Mouse (Mus musculus) lung, postnatal 14 days (tissue): ENCODE measurements around the gene Runx2.
A peak's percentile ranks its signal among the peaks of the same experiment; 100 is the strongest.

ENCODE experiments used
- DNase-seq: peaks from one replicate; pipeline ENCODE4 v3.0.0; 2021

Runx2 gene

DNA sequence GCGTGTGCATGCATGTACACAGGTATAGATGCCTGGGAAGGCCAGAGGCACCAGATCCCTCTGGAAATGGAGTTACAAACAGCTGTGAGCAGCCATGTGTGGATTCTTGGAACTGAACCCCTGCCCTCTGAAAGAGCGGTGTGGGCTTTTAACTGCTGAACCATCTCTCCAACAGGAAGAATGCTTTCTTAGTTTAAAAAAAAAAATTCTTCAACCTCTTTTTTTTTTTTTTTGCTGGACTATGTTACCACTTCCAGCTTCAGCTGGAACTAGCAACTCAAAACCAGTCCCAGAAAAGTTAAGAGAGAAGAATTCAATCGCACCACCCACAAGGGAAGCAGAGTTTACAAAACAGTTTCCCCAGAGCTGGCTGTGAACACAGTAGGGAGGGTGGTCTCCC lies 295.2 kb downstream of the Runx2 start:
- DNase-seq: no peak

DNA sequence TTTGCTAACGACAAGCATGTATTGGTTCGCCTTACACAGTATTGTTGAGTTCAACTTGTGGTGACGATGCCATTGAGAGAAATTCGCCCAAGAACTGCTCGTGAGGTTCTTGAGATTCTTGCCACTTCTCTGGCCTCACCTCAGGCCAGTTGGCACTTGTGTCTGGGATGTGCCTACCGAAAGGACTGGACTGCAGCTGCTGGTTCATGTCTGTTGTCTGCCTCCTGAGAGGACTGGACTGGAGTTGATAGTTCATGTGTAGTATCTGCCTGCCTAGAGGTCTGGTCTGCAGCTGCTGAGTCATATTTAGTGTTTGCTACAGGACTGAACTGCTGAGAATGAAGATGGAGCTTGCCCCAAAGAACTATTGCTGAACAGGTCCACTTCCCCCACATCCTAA lies 296.4 kb downstream of the Runx2 start:
- no peak for DNase-seq

DNA sequence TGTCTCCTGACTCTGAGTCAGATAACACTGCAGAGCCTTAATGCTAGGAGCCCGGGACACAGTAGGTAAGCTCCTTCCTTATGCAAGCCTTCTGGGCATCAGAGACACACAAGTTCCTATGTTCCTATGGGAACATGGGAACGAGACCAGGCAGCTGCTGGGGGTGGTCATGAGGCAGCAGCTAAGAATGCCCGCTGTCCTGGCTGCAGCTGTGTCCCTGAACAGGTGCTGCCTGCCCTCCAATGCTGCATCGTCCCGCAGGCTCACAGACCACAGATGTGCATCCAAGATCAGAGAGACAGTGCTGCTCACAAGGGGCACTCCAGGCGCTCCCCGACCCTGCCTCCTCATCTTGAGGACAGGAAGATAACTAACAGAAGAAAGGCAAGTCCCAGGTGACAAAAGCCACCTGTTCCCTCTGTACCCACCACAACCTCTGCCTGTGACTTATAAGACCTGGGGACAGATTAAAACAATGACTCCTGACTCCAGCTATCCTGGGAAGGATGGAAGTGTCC lies 306.3 kb downstream of the Runx2 start:
- DNase-seq: no peak

DNA sequence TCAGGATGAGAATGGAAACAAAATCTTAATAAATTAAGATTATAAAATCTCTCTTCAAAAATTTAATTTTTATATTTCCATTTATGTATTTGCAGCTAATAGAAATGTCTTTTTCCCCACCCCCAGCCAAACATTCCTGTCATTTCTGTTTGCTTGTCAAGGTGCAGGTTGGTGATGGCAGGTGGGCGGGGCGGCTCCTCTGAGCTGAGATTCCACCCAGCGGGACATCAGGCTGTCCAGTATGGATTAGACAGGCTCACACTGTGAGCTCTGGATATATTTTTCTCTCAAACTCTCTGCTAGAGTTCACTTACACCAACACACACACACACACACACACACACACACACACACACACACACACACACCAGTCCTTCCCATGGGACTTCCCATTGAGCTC lies 306.9 kb downstream of the Runx2 start:
- DNase-seq: no peak

DNA sequence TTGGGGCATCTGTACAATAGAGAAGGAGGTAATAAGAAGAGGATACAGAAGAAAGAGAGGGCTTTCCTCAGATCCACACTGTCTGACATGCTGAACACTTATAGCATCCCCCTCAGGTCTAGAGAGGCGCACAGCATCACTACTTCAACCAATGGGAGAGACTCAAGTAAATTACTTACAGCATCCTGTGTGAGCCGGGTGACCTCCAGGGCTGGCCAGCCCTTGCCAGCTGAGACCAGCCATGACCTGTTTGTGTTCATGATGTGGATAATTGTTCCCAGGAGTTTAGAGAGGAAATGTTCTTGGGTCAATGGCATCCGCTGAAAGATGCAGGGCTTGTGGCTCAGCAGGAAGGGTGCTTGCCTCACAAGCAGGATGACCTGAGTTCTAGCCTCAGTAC lies 308.1 kb downstream of the Runx2 start:
- no peak for DNase-seq

DNA sequence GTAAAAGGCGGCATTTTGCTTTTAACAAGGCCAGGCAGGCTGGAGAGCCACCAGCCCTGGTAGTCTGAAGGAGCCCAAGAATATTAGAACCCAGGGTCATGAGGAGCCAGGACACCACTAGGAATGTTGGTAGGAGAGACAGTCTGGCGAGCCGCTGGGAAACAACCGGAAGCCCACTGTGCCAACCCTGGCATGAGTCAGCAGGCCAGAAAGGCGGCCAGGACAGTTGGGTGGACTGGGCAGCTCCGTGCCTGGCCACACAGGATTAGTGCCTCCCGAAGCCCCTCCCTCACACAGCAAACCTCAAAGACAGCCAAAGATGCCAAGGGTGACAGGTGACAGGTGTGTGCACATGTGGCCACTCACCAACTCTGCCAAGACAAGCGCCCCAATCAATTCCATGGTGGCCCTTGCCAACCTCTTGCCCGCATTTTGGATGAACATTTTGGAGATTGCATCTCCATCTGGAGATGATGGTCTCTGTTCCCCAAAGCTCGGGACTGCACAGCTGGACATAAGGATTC lies 309.7 kb downstream of the Runx2 start:
- DNase-seq: no peak

DNA sequence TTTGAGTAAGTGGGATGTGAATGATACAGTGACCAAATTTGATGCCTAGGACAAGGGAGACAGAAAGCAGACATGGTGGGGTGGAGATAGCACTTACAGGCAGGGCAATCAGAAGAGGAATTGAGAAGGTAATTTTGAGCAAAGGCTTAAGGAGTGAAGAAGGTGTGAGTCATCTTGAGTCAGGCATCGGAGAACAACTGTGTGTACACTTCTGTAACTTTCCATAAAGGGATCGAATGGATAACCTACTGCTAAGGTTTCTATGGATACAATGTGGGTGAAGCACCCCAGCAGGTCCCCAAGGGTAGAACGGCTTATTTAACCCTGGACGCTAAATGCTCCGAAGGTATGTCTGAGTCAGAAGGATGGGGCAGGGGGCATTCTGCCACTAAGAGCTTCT lies 312.4 kb downstream of the Runx2 start:
- DNase-seq: no peak

DNA sequence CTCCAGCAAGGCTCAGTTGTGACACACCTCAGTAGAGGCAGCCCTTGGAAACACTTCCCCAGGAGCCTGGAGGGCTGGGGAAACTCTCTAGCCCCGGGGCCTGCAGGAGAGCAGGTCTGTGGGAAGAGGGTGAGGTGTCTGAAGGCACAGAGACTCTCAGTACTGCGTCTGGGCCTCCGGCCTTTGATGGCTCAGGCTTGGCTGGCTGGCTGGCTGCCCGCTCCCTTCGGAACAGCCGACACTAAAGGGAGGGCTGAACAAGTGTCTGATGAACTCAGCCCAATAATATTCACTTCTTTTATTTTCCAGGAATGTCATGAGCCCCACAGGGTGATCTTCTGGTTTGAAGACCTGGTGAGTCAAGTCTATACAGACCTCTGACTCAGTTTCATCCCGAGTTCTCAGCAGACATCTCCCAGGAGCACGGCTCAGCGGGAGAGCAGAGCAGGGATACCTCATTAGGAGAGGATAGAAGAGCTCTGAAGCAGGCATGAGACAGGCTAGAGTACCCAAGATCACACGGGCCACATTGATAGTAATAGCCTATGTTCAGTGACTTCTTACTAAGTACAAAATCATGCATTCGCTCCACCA lies 314.2 kb downstream of the Runx2 start:
- peak; percentile 49 for DNase-seq

DNA sequence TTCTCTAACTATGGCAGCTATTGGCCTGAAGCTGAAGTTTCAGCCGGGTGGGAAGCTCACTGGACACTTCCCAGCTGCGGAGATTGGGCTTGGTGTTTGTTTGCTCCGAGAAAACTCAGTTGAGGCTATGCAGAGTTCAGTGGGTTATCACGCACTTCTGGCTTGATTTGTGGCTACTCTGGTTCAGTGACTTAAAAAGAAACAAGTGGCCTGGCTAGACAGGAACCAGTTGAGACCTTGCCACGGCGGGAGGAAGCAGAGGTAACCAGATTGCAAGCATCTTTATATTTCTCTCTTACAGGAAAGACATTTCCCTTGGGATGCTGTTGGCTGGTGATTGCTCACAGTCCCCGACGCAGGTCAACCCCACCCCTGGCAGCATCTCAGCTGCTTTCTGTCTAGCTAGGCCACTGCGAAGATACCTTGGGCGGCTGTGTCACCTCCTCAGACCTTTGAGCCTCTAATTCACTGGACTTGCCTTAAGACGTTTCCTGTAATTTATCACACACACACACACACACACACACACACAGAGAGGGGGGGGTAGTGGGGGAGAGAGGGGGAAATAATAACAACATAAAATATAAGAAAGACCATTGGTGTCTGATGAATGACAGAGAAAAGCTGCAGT lies 324.3 kb downstream of the Runx2 start:
- no peak for DNase-seq

DNA sequence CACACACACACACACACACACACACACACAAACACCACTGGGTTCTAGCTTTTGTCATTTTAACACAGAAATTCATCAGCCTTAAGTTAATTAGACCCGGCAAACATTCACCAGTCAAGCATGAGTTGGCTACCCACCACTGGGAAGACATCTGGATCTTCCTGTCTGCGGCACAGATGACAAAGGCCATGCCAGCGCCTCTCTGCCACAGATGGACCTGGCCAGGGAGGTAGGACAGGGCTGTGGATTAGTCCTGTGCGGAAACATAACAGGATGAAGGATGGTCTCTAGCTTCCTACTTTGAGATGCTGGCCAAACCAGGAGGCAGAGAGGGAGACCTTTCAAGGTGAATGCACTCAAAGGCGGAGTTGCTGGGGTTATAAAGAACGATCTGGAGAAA lies 325.3 kb downstream of the Runx2 start:
- no peak for DNase-seq

DNA sequence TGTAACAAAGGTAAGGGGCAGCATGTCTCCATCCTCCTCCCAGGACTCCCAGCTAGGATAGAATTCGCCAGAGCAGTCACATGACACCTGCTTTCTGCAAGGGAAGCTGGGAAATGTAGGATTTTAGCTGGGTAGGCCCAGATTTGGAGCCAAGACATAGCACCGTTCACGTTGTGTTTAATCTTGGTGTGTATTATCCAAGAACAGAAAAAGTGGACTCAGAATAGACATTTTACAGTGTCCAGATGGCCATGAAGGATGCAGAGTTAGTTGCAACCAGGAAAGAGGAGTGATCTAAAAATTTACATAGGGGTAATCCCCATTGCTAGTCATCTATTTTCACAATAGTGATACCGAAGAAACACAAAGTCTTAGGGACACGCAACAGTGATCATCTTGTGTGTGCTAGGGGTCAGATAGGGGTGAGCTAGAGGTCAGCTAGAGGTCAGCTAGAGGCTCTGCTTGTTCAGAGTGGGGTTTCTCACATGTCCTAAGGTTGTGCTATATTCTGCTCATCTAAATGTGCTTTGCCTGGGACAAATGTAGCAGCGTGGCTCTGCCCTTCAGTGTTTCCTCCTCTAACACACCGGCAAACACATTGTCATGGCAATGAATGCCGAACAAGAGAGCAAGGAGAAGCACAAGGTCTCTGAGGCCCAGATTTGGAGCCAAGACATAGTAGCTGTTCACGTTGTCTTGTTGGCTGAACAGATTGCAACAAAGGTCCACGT lies 326.9 kb downstream of the Runx2 start:
- no peak for DNase-seq

DNA sequence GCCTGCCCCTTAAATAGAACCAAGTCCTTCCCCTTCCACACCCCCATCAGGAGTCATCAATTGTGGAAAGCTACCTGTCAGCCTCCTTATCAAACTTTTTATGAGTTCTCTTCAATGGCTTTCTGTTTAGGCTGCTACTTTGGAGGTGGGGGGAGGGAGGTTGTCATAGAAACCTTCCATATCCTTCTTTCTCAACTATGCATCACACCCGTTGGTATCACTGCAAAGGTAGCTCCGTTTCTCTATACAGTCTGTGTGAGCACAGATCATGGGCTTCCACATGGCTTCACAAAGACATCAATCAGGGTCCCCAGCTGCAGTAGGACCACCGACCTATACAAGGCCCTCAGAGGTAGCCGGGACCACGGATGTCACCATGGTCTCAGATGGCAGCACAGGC lies 329.3 kb downstream of the Runx2 start:
- no peak for DNase-seq

DNA sequence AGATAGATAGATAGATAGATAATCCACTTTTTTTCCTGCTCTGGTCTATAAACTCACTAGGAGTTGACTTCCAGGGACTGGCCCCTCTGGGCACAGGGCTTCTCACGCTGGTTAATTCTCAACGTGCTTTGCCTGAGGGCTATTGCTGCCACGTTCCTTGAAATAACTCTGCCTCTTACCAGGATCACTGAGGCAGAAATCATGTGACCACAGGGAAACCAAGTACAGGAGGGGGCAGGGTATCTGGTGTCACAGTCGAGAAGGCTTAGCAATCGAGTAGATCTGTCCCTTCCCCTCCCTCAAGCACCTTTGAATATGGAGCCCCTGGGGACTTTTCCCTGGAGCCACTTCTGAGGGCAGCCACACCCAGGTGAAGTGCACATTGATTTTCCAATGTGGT lies 334.7 kb downstream of the Runx2 start:
- DNase-seq: no peak

DNA sequence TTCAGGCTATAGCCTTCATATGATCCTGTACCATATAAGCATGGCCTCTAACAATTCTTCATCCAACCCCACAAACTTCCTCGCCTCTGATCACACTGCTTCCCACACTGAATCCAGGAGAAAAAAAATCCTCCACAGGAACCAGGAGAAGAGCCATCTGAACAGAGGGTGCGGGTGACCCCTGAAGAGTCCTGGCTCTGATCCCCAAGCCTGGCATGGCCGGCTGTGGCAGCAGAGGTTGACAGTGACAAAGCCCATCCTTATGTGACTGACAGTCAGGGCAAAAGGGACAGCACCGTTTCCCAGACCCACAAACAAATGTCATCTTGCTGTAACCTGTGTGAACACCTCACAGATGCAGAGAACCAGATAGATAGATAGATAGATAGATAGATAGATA lies 335.1 kb downstream of the Runx2 start:
- no peak for DNase-seq

DNA sequence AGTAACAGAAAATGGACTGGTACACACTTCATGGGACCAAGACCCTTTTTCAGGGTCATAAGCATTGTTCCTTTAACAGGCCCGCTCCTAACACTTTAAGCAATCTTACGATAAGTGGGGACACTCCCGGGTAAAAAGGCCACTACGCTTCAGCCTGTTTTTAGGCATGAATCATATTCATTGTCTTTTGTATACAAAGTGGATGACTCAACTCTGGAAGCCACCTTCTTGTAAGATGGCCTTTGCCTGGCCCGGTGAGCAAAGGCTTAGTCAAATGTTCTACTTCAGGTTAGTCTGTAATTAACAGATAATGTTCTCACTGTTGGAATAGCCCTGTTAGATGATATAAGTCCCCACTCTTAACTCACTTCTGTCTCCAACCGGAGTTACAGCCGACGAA lies 338.7 kb downstream of the Runx2 start:
- DNase-seq: no peak

DNA sequence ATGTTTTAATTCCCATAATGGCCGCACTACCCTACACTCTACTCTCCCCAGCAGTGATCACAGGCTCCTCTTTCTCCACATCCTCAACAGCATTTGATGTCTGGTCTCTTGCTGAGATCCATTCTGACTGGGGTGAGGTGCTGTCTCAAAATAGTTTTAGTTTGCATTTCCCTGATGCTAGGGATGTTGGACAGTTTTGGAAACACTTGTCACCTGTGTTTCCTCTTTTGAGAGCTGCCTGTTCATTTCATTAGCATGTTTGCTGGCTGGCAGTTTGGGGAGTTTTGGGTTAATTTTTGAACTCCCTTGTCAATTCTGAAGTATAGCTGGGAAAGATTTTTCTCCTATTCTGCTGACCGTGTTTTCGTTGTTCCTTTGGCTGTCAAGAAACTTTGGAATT lies 340.3 kb downstream of the Runx2 start:
- DNase-seq: no peak

DNA sequence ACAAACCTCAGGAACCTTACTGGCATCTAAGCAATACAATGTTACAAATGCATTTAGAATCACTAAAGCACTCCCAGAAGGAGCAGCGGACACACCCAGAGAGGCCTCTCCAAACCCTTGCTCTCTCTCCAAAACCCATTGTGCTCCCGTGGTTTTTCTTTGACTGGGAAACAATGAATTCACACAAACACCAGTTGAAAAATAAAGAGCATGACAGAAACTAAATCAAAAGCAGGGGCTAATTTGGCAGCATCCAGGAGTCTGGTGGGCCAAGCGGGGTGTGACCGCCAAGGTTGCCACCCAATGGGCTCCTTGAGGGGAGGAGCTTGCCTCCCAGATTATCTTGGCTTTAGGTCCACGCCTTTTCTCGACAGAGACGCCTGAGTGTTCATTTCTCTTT lies 341.9 kb downstream of the Runx2 start:
- DNase-seq: no peak

DNA sequence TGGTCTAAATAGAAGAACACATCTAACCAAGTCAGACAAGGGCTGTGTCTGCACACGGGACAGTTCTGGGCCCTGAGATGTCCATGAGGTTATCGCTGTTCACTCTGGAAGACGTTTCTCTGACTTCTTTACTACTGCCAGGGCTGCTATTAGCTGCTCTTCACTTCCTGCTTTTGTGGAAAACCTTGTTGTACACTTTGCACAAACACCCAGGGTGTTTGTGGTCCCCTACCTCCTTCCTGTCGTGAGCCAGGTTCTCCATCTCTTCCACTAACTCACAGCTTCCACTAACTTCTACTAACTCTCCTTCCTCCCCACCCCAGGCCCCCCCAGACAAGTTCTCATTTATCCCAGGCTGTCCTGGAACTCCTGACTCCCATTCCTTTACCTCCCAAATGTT lies 350.9 kb downstream of the Runx2 start:
- DNase-seq: no peak

DNA sequence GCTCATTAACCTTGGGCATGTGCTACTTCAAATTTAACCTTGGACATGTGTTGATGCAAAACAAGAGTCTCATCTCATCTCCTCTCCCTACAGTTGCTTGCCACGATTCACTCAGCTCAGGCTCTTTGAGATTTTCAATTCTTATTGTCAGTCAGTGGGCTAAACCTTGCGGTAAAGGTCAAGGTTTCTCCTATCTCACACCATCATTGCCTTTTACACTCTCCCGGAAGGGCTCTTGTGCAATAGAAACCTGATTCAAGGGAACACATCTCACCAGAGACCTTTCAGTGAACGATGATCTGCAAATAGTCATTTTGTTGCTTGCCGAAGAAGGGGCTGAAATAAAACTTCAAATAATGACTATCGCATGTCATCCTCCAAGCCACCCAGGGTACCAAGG lies 354.4 kb downstream of the Runx2 start:
- DNase-seq: no peak

DNA sequence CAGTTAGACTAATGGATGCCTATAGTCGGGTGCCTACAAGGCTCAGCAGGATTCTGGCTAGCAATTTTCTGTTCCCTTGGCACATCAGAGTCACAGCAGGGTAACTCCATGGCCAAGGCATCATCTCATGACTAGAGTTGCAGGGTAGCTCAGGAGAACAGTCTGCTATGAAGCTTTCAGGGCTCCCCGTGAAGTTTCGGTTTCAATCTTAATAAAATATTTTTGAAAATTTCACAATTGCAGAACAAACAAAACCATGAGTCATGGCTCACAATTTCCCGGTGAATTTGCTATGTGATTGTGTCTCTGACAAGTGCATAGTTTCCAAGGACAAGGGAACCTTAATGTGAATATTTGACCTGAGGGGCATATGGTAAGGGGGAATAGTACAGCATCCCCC lies 355.6 kb downstream of the Runx2 start:
- DNase-seq: no peak

DNA sequence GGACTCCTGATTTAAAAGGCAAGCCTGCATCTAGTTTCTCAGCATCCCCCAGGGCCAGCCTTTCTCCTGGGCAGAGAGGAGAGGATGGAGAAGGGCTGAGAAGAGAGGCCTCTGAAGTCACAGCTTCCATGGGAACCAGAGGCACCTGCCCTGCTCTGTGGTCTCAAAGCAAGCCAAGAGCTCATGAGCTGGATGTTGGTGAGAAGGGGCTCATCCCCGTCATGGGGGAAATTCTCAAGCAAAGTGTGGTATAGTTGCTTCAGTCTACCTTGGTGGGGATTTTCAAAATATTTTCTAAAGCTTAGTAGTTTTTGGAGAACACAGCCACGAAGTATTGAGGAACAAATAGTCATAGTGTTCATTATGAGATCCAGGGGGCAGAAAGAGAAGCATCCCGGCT lies 357.9 kb downstream of the Runx2 start:
- no peak for DNase-seq

DNA sequence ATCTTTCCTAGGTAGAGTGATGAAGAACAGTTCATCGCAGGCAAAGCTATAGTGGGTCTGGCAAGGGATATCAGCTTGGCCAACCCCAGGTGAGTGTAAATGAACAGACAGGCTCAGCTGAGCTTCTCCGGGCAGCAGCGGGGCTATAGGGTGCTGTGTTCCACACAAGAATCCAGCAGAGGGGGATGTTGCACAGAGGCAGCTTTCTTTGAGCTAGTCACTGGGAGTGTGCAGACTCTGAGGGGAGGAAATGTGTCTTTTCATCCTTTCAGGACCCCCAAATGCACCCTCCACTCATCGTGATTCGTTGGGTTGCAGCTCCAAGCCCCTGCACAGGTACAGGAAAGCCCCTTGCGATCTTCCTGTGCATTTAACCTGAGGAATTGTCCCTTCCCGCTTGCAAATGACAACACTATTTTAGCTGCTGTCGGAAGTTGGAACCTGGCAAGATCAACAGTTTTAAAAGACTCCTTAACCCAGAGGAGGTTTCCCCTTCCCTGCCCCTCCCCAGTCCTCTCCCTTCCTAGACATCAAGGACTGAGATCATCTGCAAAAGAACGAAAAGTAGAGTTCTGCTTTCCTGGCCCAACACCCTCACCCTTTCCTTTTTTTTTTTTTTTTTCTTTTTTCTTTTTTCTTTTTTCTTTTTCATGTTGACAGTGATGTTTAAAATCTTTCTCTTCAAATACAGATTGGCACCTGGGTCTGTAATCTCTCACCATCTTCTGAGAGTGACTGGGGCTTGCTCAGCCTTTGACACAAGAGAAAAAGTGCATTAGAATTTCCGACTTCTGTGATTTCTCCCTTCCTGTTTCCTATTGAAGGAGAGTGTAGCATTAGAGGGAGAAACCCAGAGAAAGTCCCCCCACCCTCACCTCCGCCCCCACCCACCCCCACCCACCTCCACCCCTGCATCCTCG lies 358.7 kb downstream of the Runx2 start:
- peak; percentile 67 for DNase-seq

DNA sequence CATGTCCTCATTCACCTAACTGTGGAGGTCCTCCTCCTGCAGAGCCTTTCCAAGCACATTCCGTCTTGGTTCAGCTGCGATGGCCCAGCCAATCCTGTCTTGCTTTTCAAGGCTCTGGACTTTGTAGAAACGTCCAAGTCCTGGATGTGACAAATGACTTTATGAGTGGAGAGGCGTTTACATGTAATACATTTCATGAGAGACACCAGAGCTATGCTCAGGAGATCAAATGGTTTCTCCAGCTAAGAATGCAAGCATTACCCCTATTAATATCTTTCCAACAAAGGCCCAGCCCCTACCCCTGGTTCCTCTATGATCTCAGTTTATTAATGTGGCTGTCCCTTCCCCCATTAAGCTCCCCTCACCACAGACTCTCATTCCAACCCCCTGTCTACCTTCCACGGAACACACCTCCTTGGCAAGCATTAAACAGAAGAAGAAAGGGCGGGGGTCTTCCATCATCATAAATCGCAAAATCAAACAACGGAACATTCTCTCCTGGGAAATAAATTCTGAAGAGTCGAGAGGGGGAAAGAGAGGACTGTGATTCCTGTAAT lies 364.6 kb downstream of the Runx2 start:
- no peak for DNase-seq
